Comparison of ENCODE assay signal across 18 mouse cellular contexts in genomic region chr1:152593382-152593781, GRCm38 (mm10).
DNase-seq lines count a peak whose midpoint lies in the region; ATAC-seq and TF ChIP-seq lines count a peak whose summit lies in the region.
"Had no signal": no experiment of that assay in that cellular context is flagged by ENCODE, and none has a peak within 500 bp of the region (broad histone marks: within the 10 kb centered on the region; RNA-seq: fewer than 3 reads in every experiment).

No protein-coding gene starts in this region.

- H3K27me3 ChIP-seq in heart, embryonic 16.5 days (ENCODE audit: control insufficient read depth, insufficient read depth, low read length) = no peaks in the 10 kb centered on the region
- no peaks in the 10 kb centered on the region for H3K27me3 ChIP-seq in stomach, embryonic 15.5 days (replicated peaks)
- no peaks in the 10 kb centered on the region for H3K27me3 ChIP-seq in stomach, postnatal 0 days (ENCODE audit: control insufficient read depth, insufficient read depth, low read length)
- peaks cover 5% of the 10 kb centered on the region for H3K27me3 ChIP-seq in erythroblast, embryonic 14.5 days (ENCODE audit: control insufficient read depth)
- no peaks in the 10 kb centered on the region for H3K27me3 ChIP-seq in liver, postnatal 0 days (ENCODE audit: insufficient read depth, low read length)
- H3K27me3 ChIP-seq in hindbrain, embryonic 13.5 days = no peaks in the 10 kb centered on the region
- H3K27me3 ChIP-seq: hindbrain, embryonic 15.5 days; intestine, embryonic 15.5 days had no signal

- H3K4me3 ChIP-seq in heart, embryonic 16.5 days (ENCODE audit: low read length) = no peak overlapping the region
- no peak overlapping the region for H3K4me3 ChIP-seq in stomach, embryonic 15.5 days (replicated peaks)
- H3K4me3 ChIP-seq in stomach, postnatal 0 days (ENCODE audit: low read depth, low read length) = no peak overlapping the region
- peak overlapping the region; percentile 63 for H3K4me3 ChIP-seq in erythroblast, embryonic 14.5 days (replicated peaks)
- H3K4me3 ChIP-seq in liver, postnatal 0 days (ENCODE audit: low read depth, low read length) = 0 out of 2 replicates have a peak overlapping the region, but pooled peaks have one; percentile 19
- no peak overlapping the region for H3K4me3 ChIP-seq in hindbrain, embryonic 13.5 days
- H3K4me3 ChIP-seq: embryonic facial prominence, embryonic 10.5 days; hindbrain, embryonic 15.5 days; intestine, embryonic 15.5 days had no signal

- 86% methylated on average over 7 of the region's 7 CpGs for WGBS in heart, embryonic 16.5 days
- WGBS in stomach, embryonic 15.5 days = 92% methylated on average over 7 of the region's 7 CpGs
- 90% methylated on average over 7 of the region's 7 CpGs for WGBS in stomach, postnatal 0 days
- 73% methylated on average over 7 of the region's 7 CpGs for WGBS in liver, postnatal 0 days (ENCODE audit: insufficient replicate concordance)
- 92% methylated on average over 7 of the region's 7 CpGs for WGBS in hindbrain, embryonic 13.5 days

- peaks cover 69% of the 10 kb centered on the region for H3K4me1 ChIP-seq in heart, embryonic 16.5 days (ENCODE audit: control insufficient read depth, insufficient read depth, low read length)
- H3K4me1 ChIP-seq in stomach, embryonic 15.5 days = peaks cover 11% of the 10 kb centered on the region
- 0 out of 2 replicates have a peak, but pooled peaks cover 5% of the 10 kb centered on the region for H3K4me1 ChIP-seq in stomach, postnatal 0 days (replicated peaks; ENCODE audit: control insufficient read depth, insufficient read depth)
- peaks cover 60% of the 10 kb centered on the region for H3K4me1 ChIP-seq in erythroblast, embryonic 14.5 days (ENCODE audit: control insufficient read depth)
- peaks cover 58% of the 10 kb centered on the region for H3K4me1 ChIP-seq in liver, postnatal 0 days (ENCODE audit: insufficient read depth)
- H3K4me1 ChIP-seq in hindbrain, embryonic 13.5 days (replicated peaks) = peaks cover 23% of the 10 kb centered on the region; the same call in 1 of the 2 replicates

- no peaks in the 10 kb centered on the region for H3K9me3 ChIP-seq in heart, embryonic 16.5 days (replicated peaks; ENCODE audit: control insufficient read depth, low read length)
- H3K9me3 ChIP-seq in stomach, embryonic 15.5 days = no peaks in the 10 kb centered on the region
- no peaks in the 10 kb centered on the region for H3K9me3 ChIP-seq in stomach, postnatal 0 days (ENCODE audit: control insufficient read depth, low read length)
- H3K9me3 ChIP-seq in erythroblast, embryonic 14.5 days (ENCODE audit: control insufficient read depth, low read length) = no peaks in the 10 kb centered on the region
- no peaks in the 10 kb centered on the region for H3K9me3 ChIP-seq in liver, postnatal 0 days (ENCODE audit: low read length)
- no peaks in the 10 kb centered on the region for H3K9me3 ChIP-seq in hindbrain, embryonic 13.5 days
- H3K9me3 ChIP-seq: embryonic facial prominence, embryonic 10.5 days; hindbrain, embryonic 15.5 days; intestine, embryonic 15.5 days had no signal

- no peak for ATAC-seq in heart, embryonic 16.5 days (replicated peaks; ENCODE audit: extremely low read depth, insufficient read depth, low FRiP score)
- peak; percentile 36 for ATAC-seq in stomach, embryonic 15.5 days (ENCODE audit: insufficient read depth, low FRiP score, low read depth)
- no peak for ATAC-seq in stomach, postnatal 0 days (ENCODE audit: low FRiP score, low TSS enrichment)
- peak; percentile 27 for ATAC-seq in liver, postnatal 0 days
- ATAC-seq in hindbrain, embryonic 13.5 days (ENCODE audit: low FRiP score) = no peak
- ATAC-seq: forebrain, embryonic 14.5 days had no signal

- no peaks in the 10 kb centered on the region for H3K36me3 ChIP-seq in heart, embryonic 16.5 days (ENCODE audit: control insufficient read depth, insufficient read depth)
- no peaks in the 10 kb centered on the region for H3K36me3 ChIP-seq in stomach, embryonic 15.5 days
- H3K36me3 ChIP-seq in stomach, postnatal 0 days (ENCODE audit: control insufficient read depth, insufficient read depth, low read length) = no peaks in the 10 kb centered on the region
- H3K36me3 ChIP-seq in erythroblast, embryonic 14.5 days (ENCODE audit: control insufficient read depth) = 0 out of 2 replicates have a peak, but pooled peaks cover 2% of the 10 kb centered on the region
- H3K36me3 ChIP-seq in liver, postnatal 0 days (replicated peaks; ENCODE audit: insufficient read depth, low read length) = no peaks in the 10 kb centered on the region
- H3K36me3 ChIP-seq in hindbrain, embryonic 13.5 days = no peaks in the 10 kb centered on the region
- H3K36me3 ChIP-seq: hindbrain, embryonic 15.5 days; intestine, embryonic 15.5 days had no signal

- TF ChIP-seq CTCF in stomach, postnatal 0 days (IDR thresholded peaks at IDR 0.05; ENCODE audit: low read depth) = no peak
- TF ChIP-seq CTCF in liver, postnatal 0 days (IDR thresholded peaks at IDR 0.05; ENCODE audit: low read depth) = no peak

- H3K9ac ChIP-seq in heart, embryonic 16.5 days (ENCODE audit: low read length) = no peak overlapping the region
- no peak overlapping the region for H3K9ac ChIP-seq in stomach, embryonic 15.5 days
- H3K9ac ChIP-seq in stomach, postnatal 0 days (ENCODE audit: low read length) = no peak overlapping the region
- H3K9ac ChIP-seq in liver, postnatal 0 days (replicated peaks) = no peak overlapping the region
- no peak overlapping the region for H3K9ac ChIP-seq in hindbrain, embryonic 13.5 days
- H3K9ac ChIP-seq: hindbrain, embryonic 15.5 days; intestine, embryonic 15.5 days had no signal

- no peak for DNase-seq in heart, adult 18-20 months
- DNase-seq in stomach, postnatal 0 days (ENCODE audit: low spot score) = no peak
- no peak for DNase-seq in liver, postnatal 0 days
- DNase-seq in retina, embryonic 14.5 days (ENCODE audit: low spot score) = no peak
- DNase-seq: B cell, adult 2 months; cerebellum, adult 8-10 months; layer of hippocampus, postnatal 36 days; retina, postnatal 1 day; right cerebral cortex, postnatal 4 days had no signal

- no peak overlapping the region for H3K4me2 ChIP-seq in heart, embryonic 16.5 days (ENCODE audit: low read depth, low read length)
- no peak overlapping the region for H3K4me2 ChIP-seq in stomach, embryonic 15.5 days
- H3K4me2 ChIP-seq in stomach, postnatal 0 days (replicated peaks; ENCODE audit: low read depth) = no peak overlapping the region
- H3K4me2 ChIP-seq in liver, postnatal 0 days (ENCODE audit: low read depth, low read length) = peak overlapping the region; percentile 52
- H3K4me2 ChIP-seq in hindbrain, embryonic 13.5 days = no peak overlapping the region
- H3K4me2 ChIP-seq: hindbrain, embryonic 15.5 days; intestine, embryonic 15.5 days; midbrain, embryonic 11.5 days had no signal

- H3K27ac ChIP-seq in heart, embryonic 16.5 days (ENCODE audit: low read length) = peak overlapping the region; percentile 29; the same call in 1 of the 2 replicates
- no peak overlapping the region for H3K27ac ChIP-seq in stomach, embryonic 15.5 days
- no peak overlapping the region for H3K27ac ChIP-seq in stomach, postnatal 0 days (replicated peaks)
- peak overlapping the region; percentile 92 for H3K27ac ChIP-seq in liver, postnatal 0 days (ENCODE audit: low read depth)
- H3K27ac ChIP-seq in hindbrain, embryonic 13.5 days = no peak overlapping the region
- H3K27ac ChIP-seq: embryonic facial prominence, embryonic 10.5 days; hindbrain, embryonic 15.5 days; intestine, embryonic 15.5 days had no signal

- no peak for TF ChIP-seq EP300 in stomach, postnatal 0 days (optimal IDR thresholded peaks at IDR 0.05)
- no peak for TF ChIP-seq EP300 in liver, postnatal 0 days (IDR thresholded peaks at IDR 0.05; ENCODE audit: low read depth)

Comparison
In these comparisons a context has a peak if more than half of its experiments do, and no peak if none do; other contexts are left out.
1. ATAC-seq: peak in stomach, embryonic 15.5 days (single experiment) and liver, postnatal 0 days (single experiment); none in heart, embryonic 16.5 days (single experiment), stomach, postnatal 0 days (single experiment) and hindbrain, embryonic 13.5 days (single experiment).
2. H3K27ac ChIP-seq: peak in heart, embryonic 16.5 days (single experiment) and liver, postnatal 0 days (single experiment); none in stomach, embryonic 15.5 days (single experiment), stomach, postnatal 0 days (single experiment) and hindbrain, embryonic 13.5 days (single experiment).
3. H3K4me3 ChIP-seq: peak in erythroblast, embryonic 14.5 days (single experiment) and liver, postnatal 0 days (single experiment); none in heart, embryonic 16.5 days (single experiment), stomach, embryonic 15.5 days (single experiment), stomach, postnatal 0 days (single experiment) and hindbrain, embryonic 13.5 days (single experiment).